Mouse (Mus musculus) stomach, postnatal 0 days (tissue): Measurements from ENCODE around the gene Col4a1.

ENCODE experiments used
- CTCF ChIP-seq: IDR thresholded peaks from 2 replicates; pipeline ENCODE4 v1.5.1; 2016; ENCODE audit warnings: antibody characterized with exemption, low read depth, mild to moderate bottlenecking, moderate library complexity
- EP300 ChIP-seq: optimal IDR thresholded peaks from 2 replicates; pipeline ENCODE3; 2016; ENCODE audit warnings: antibody characterized with exemption

- TF ChIP-seq CTCF, result no peak
- no peak for TF ChIP-seq EP300
Observed at GRCm38 (mm10) chr8:11234879-11235210, 77.8 kb downstream of the Col4a1 start.
